Mouse (Mus musculus): ENCODE measurements around the gene Slc5a12. TPM values are rescaled to one million over a fixed set of nuclear protein-coding genes. Genes with fewer than 3 reads are reported as not detected.

Slc5a12 gene
- 14.9 TPM in 1 of 2 replicates, not detected in the other for polyA plus RNA-seq (2012; rRNA removed; ENCODE audit: low replicate concordance)

GRCm38 (mm10) chr2:110596932-110597331 is at the start of gene Slc5a12:
TSS of gene Slc5a12 (plus strand) at chr2:110597298.

Other genes with a start within 250 kb of the Slc5a12 start
- 0.66 and 0.95 TPM in 2 replicates for gene Fibin, start 234.1 kb upstream of the Slc5a12 start, polyA plus RNA-seq (2012; rRNA removed; ENCODE audit: low replicate concordance)
- gene Muc15, start 124.0 kb downstream of the Slc5a12 start, polyA plus RNA-seq (2012; rRNA removed; ENCODE audit: low replicate concordance) = not detected in 2 replicates